Mouse (Mus musculus): Measurements from ENCODE around the gene Igsf23. TPM values are rescaled to one million over a fixed set of nuclear protein-coding genes. Genes with fewer than 3 reads are reported as not detected.

Igsf23 gene
- polyA plus RNA-seq (2014; fragmentation: Illumina TruSeq; extraction: RNeasy Lipid Tissue Mini Kit (QIAGEN cat#74804)): not detected

GRCm38 (mm10) chr7:19950589-19950988 is at the start of gene Igsf23:
Igsf23 (minus strand) TSS chr7:19950756.

DNA sequence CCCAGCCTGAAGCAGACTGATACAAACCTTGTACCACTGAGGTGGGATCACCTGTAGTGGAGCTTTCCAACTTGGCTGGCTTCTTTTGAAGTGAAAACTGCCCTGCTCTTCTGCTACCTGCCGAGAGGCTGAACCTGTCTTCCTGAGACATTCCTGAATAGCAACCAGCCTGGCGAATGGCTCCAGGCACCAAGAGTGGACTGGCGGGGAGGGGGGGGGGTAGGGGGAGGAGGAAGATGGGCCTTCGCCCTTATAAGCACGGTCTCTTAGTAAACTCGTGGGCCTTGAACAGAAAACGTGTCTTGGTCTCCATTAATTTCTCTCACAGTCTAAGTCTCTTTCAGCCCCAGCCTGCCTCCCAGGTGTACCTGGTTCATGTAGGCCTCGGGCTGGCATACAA is 40.6 kb upstream of the Igsf23 start, which contains the start of gene Nlrp9b:
TSS of gene Nlrp9b (plus strand) at position 301 of the 400 bp plus-strand sequence.

DNA sequence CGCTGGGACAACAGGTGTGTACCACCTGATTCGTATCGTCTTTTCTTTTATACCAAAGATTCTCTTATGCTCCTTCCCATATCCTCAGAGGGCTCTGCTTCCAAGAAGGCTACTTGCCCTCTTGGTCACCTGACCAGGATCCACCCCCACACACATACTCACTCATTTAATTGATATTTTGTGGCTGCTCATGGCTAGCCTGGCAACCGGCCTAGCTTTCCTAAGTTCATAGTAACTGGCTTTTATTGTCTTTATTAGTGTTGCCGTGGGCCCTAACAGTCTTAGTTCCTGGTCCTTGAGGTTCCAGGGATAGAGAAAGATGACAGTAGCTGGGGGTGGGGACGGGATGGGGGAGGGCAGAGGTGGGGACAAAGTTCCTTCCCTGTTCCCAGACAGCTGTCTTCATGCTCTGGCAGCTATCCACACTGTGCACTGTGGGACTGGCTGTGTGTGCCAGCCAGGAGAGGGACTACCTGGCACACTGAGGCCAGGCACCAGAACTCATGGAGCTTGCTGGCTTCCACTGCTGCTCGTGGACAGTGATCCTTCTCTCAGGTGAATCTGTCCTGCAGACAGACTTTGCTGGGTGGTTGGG is 14.5 kb upstream of the Igsf23 start, which contains the start of gene Ceacam20:
TSS of gene Ceacam20 (plus strand) at position 428 of the 595 bp plus-strand sequence.

GRCm38 (mm10) chr7:19920506-19921261 is 29.9 kb downstream of the Igsf23 start, which contains the start of gene Pvr:
Pvr (minus strand) TSS chr7:19921160.

GRCm38 (mm10) chr7:19887849-19888248 is 62.7 kb downstream of the Igsf23 start, which contains the start of gene Ceacam19:
Ceacam19 (minus strand) TSS chr7:19887965.

Other genes starting within 250 kb of the Igsf23 start
- 0.37 TPM for gene Tomm40, start 235.3 kb downstream of the Igsf23 start, polyA plus RNA-seq (2014; fragmentation: Illumina TruSeq; extraction: RNeasy Lipid Tissue Mini Kit (QIAGEN cat#74804))
- 7.6 TPM for gene Nectin2, start 200.3 kb downstream of the Igsf23 start, polyA plus RNA-seq (2014; fragmentation: Illumina TruSeq; extraction: RNeasy Lipid Tissue Mini Kit (QIAGEN cat#74804))
- not detected for gene Bcam, start 179.7 kb downstream of the Igsf23 start, polyA plus RNA-seq (2014; fragmentation: Illumina TruSeq; extraction: RNeasy Lipid Tissue Mini Kit (QIAGEN cat#74804))
- not detected for gene Cblc, start 153.9 kb downstream of the Igsf23 start, polyA plus RNA-seq (2014; fragmentation: Illumina TruSeq; extraction: RNeasy Lipid Tissue Mini Kit (QIAGEN cat#74804))
- gene Bcl3, start 128.0 kb downstream of the Igsf23 start, polyA plus RNA-seq (2014; fragmentation: Illumina TruSeq; extraction: RNeasy Lipid Tissue Mini Kit (QIAGEN cat#74804)): not detected
- not detected for gene Gm19345, start 98.8 kb downstream of the Igsf23 start, polyA plus RNA-seq (2014; fragmentation: Illumina TruSeq; extraction: RNeasy Lipid Tissue Mini Kit (QIAGEN cat#74804))
- gene Ceacam16, start 89.5 kb downstream of the Igsf23 start, polyA plus RNA-seq (2014; fragmentation: Illumina TruSeq; extraction: RNeasy Lipid Tissue Mini Kit (QIAGEN cat#74804)): not detected
- not detected for gene Ceacam19, start 62.8 kb downstream of the Igsf23 start, polyA plus RNA-seq (2014; fragmentation: Illumina TruSeq; extraction: RNeasy Lipid Tissue Mini Kit (QIAGEN cat#74804))
- 34.4 TPM for gene Pvr, start 29.6 kb downstream of the Igsf23 start, polyA plus RNA-seq (2014; fragmentation: Illumina TruSeq; extraction: RNeasy Lipid Tissue Mini Kit (QIAGEN cat#74804))
- 1.00 TPM for gene Ceacam20, start 14.7 kb upstream of the Igsf23 start, polyA plus RNA-seq (2014; fragmentation: Illumina TruSeq; extraction: RNeasy Lipid Tissue Mini Kit (QIAGEN cat#74804))
- 83.2 TPM for gene Nlrp9b, start 40.7 kb upstream of the Igsf23 start, polyA plus RNA-seq (2014; fragmentation: Illumina TruSeq; extraction: RNeasy Lipid Tissue Mini Kit (QIAGEN cat#74804))
- not detected for gene Vmn1r91, start 148.9 kb upstream of the Igsf23 start, polyA plus RNA-seq (2014; fragmentation: Illumina TruSeq; extraction: RNeasy Lipid Tissue Mini Kit (QIAGEN cat#74804))
- not detected for gene Gm16442, start 171.8 kb upstream of the Igsf23 start, polyA plus RNA-seq (2014; fragmentation: Illumina TruSeq; extraction: RNeasy Lipid Tissue Mini Kit (QIAGEN cat#74804))
- not detected for gene Vmn1r93, start 188.3 kb upstream of the Igsf23 start, polyA plus RNA-seq (2014; fragmentation: Illumina TruSeq; extraction: RNeasy Lipid Tissue Mini Kit (QIAGEN cat#74804))
- gene Vmn1r94, start 217.6 kb upstream of the Igsf23 start, polyA plus RNA-seq (2014; fragmentation: Illumina TruSeq; extraction: RNeasy Lipid Tissue Mini Kit (QIAGEN cat#74804)): not detected
- gene Vmn1r95, start 243.0 kb upstream of the Igsf23 start, polyA plus RNA-seq (2014; fragmentation: Illumina TruSeq; extraction: RNeasy Lipid Tissue Mini Kit (QIAGEN cat#74804)): not detected

All from ovary, adult 10 weeks (tissue).